Mouse (Mus musculus): ENCODE data around the gene Sgk2. TPM values are rescaled to one million over a fixed set of nuclear protein-coding genes. Genes with fewer than 3 reads are reported as not detected.

The Sgk2 gene
- polyA plus RNA-seq, 1 experiment from 2014 or later, result not detected

DNA sequence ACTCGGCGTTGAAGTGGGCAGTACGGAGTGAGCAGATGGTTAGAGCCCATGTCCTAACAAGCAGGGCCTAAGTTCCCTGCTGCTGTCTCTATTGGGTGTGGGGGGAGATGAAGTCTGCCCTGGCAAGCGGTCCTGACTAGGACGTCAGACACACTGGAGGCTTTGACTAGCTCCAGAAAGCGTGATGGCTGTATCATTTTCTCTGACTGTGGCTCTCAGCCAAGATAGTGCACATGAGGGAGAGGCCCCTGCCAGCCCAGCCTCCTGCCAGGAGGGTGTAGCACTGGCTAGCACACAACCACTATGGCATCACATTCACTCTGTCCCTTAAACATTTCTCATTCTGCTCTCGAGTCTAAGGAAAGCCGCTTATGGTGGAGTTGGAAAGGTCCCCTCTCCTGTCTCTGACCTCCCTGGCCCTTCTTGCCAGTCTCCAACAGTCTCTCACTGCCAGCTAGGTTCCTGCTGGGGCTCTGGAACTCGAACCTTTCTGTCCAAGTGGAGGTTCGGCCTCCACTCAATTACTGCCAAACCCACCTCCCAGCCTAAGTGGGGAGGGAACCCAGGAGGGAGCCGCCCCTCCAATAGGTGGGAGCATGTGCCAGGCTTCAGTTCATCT lies 11.9 kb upstream of the Sgk2 start:
- Histone ChIP-seq H3K9me3 (ENCODE audit: control insufficient read depth, low read length) (no peaks in the 10 kb centered on the region), H3K4me1 (replicated peaks; ENCODE audit: control insufficient read depth, insufficient read depth, low read length) (no peaks in the 10 kb centered on the region), H3K27ac (ENCODE audit: low read depth, low read length) (no peak overlapping the region), H3K4me2 (ENCODE audit: low read depth, low read length, severe bottlenecking) (no peak overlapping the region), H3K36me3 (ENCODE audit: control insufficient read depth, insufficient read depth, low read length) (no peaks in the 10 kb centered on the region), H3K4me3 (ENCODE audit: low read depth, low read length) (no peak overlapping the region), H3K9ac (ENCODE audit: low read length) (no peak overlapping the region), H3K27me3 (ENCODE audit: control insufficient read depth, insufficient read depth, low read length) (no peaks in the 10 kb centered on the region)
- DNase-seq (ENCODE audit: low spot score) (no peak), ATAC-seq (replicated peaks; ENCODE audit: low FRiP score) (no peak)
- WGBS, result 82% methylated on average over 11 of the region's 11 CpGs

DNA sequence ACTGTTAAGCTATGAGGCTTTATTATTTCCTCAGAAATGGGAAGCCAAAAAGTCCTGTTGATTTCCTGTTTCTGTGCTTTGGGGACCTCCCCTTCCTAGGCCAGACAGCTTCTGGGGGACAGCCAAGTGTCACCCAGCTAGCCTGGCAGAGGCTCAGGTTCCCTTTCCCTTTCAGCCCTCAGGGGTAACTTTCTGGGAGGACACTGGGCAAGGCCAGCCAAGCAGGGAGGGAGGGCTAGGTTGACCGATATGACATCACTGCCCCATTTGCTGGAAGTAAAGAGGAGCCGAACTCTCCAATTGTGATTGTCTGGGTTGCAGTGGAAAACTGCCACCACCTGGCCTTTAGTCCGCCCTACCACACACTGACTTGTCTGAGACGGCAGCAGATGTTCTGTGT lies 11.1 kb upstream of the Sgk2 start:
- WGBS, result 74% methylated on average over 4 of the region's 4 CpGs
- ATAC-seq (replicated peaks; ENCODE audit: low FRiP score) (no peak), DNase-seq (ENCODE audit: low spot score) (no peak)
- no peak overlapping the region for H3K9ac ChIP-seq (ENCODE audit: low read length)
- H3K27me3 ChIP-seq (ENCODE audit: control insufficient read depth, insufficient read depth, low read length), result no peaks in the 10 kb centered on the region
- no peak overlapping the region for H3K4me3 ChIP-seq (ENCODE audit: low read depth, low read length)
- H3K4me2 ChIP-seq (ENCODE audit: low read depth, low read length, severe bottlenecking), result no peak overlapping the region
- no peaks in the 10 kb centered on the region for H3K4me1 ChIP-seq (replicated peaks; ENCODE audit: control insufficient read depth, insufficient read depth, low read length)
- no peaks in the 10 kb centered on the region for H3K36me3 ChIP-seq (ENCODE audit: control insufficient read depth, insufficient read depth, low read length)
- H3K27ac ChIP-seq (ENCODE audit: low read depth, low read length), result no peak overlapping the region
- H3K9me3 ChIP-seq (ENCODE audit: control insufficient read depth, low read length), result no peaks in the 10 kb centered on the region

DNA sequence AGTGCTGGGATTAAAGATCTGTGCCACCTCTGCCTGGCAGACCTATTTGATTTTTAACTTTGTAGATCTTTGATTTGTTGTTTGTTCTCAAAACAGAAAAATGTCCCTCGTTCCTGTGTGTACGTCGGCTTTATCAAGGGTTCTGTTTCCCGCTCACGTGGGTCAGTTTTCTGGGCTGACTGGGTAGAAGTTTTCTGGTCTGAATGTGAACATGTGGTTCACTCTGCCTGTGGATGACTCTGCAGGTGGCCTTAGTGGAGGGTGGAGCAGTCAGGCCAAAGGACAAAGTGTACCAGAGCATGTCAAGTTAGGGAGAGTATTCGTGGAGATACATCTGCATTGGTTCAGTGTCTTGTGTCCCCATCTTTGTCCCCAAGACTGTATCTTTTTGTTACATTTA lies 2.7 kb upstream of the Sgk2 start:
- Histone ChIP-seq H3K36me3 (ENCODE audit: control insufficient read depth, insufficient read depth, low read length) (no peaks in the 10 kb centered on the region), H3K27me3 (ENCODE audit: control insufficient read depth, insufficient read depth, low read length) (no peaks in the 10 kb centered on the region), H3K9ac (ENCODE audit: low read length) (no peak overlapping the region), H3K4me2 (ENCODE audit: low read depth, low read length, severe bottlenecking) (no peak overlapping the region), H3K4me1 (replicated peaks; ENCODE audit: control insufficient read depth, insufficient read depth, low read length) (no peaks in the 10 kb centered on the region), H3K4me3 (ENCODE audit: low read depth, low read length) (no peak overlapping the region), H3K27ac (ENCODE audit: low read depth, low read length) (no peak overlapping the region), H3K9me3 (ENCODE audit: control insufficient read depth, low read length) (no peaks in the 10 kb centered on the region)
- no peak for DNase-seq (ENCODE audit: low spot score)
- no peak for ATAC-seq (replicated peaks; ENCODE audit: low FRiP score)
- 88% methylated on average over 6 of the region's 6 CpGs for WGBS

DNA sequence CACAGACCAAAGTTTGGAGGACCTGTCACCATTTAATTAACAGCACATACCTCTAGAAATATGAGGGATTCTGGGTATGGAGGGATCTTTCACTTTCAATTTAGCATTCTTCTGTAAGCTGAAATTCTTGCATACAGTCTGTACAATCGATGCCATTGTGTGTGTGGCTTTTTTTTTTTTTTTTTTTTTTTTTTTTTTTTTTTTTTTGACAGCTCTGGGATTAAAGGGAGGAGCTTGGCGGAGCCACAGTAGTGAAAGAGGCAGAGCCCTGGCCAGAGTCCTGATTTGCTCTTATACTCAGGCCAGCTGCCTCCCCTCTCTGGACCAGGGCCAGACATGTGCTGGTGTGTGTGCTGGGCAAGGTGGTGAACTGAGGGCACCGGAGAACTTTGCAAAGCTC lies 1.2 kb upstream of the Sgk2 start:
- no peak overlapping the region for H3K27ac ChIP-seq (ENCODE audit: low read depth, low read length)
- H3K36me3 ChIP-seq (ENCODE audit: control insufficient read depth, insufficient read depth, low read length), result no peaks in the 10 kb centered on the region
- ATAC-seq (replicated peaks; ENCODE audit: low FRiP score) (no peak), DNase-seq (ENCODE audit: low spot score) (no peak)
- no peak overlapping the region for H3K4me3 ChIP-seq (ENCODE audit: low read depth, low read length)
- H3K9me3 ChIP-seq (ENCODE audit: control insufficient read depth, low read length), result no peaks in the 10 kb centered on the region
- no peaks in the 10 kb centered on the region for H3K27me3 ChIP-seq (ENCODE audit: control insufficient read depth, insufficient read depth, low read length)
- no peaks in the 10 kb centered on the region for H3K4me1 ChIP-seq (replicated peaks; ENCODE audit: control insufficient read depth, insufficient read depth, low read length)
- H3K4me2 ChIP-seq (ENCODE audit: low read depth, low read length, severe bottlenecking), result no peak overlapping the region
- no peak overlapping the region for H3K9ac ChIP-seq (ENCODE audit: low read length)
- 59% methylated on average over 3 of the region's 3 CpGs for WGBS

DNA sequence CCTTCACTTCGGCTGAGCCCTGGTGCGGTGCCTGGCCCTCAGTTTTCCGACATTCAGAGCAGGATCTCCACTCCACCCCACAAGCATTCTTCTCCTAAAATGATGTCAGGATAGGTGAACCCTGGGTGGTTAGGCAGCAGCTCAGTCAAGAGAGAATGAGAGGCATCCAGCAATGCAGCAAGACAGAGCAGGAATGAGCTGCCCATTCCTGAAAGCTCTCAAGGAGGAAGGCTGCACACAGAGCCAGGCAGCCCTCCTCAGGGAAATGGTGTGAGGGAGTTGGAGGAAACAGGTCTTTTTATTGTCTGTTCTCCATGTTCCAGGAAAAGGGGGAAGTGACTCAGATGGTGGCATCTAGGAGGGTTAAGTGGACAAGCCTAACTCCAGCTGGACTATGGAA lies 366 bp upstream of the Sgk2 start:
- Histone ChIP-seq H3K4me1 (replicated peaks; ENCODE audit: control insufficient read depth, insufficient read depth, low read length) (no peaks in the 10 kb centered on the region), H3K36me3 (ENCODE audit: control insufficient read depth, insufficient read depth, low read length) (no peaks in the 10 kb centered on the region), H3K27me3 (ENCODE audit: control insufficient read depth, insufficient read depth, low read length) (no peaks in the 10 kb centered on the region), H3K4me2 (ENCODE audit: low read depth, low read length, severe bottlenecking) (no peak overlapping the region), H3K27ac (ENCODE audit: low read depth, low read length) (no peak overlapping the region), H3K4me3 (ENCODE audit: low read depth, low read length) (no peak overlapping the region), H3K9me3 (ENCODE audit: control insufficient read depth, low read length) (no peaks in the 10 kb centered on the region), H3K9ac (ENCODE audit: low read length) (no peak overlapping the region)
- DNase-seq (ENCODE audit: low spot score) (no peak), ATAC-seq (replicated peaks; ENCODE audit: low FRiP score) (no peak)
- WGBS, result 88% methylated on average over 3 of the region's 3 CpGs

DNA sequence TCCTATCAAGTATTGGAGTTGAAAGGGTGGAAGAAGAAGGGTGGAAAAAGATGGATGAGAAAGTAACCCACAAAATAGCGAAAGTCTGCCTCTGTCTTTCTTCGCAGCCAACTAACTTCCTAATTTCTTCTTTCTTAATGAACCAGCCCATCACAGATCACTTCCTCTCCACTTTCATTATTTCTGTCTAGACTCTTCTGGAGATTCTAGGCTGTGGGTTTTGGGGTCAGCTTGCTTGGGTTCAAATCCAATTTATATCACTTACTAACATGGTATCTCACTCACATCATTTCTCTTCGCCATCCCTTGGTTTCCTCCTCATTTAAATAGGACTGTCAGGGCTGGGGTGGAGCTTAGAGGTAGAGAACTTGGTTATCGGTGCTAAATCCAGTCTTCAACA lies 1.1 kb downstream of the Sgk2 start:
- H3K36me3 ChIP-seq (ENCODE audit: control insufficient read depth, insufficient read depth, low read length), result no peaks in the 10 kb centered on the region
- no peaks in the 10 kb centered on the region for H3K4me1 ChIP-seq (replicated peaks; ENCODE audit: control insufficient read depth, insufficient read depth, low read length)
- H3K9me3 ChIP-seq (ENCODE audit: control insufficient read depth, low read length), result no peaks in the 10 kb centered on the region
- WGBS, result 91% methylated on average over 4 of the region's 4 CpGs
- H3K9ac ChIP-seq (ENCODE audit: low read length), result no peak overlapping the region
- no peaks in the 10 kb centered on the region for H3K27me3 ChIP-seq (ENCODE audit: control insufficient read depth, insufficient read depth, low read length)
- H3K4me3 ChIP-seq (ENCODE audit: low read depth, low read length), result no peak overlapping the region
- ATAC-seq (replicated peaks; ENCODE audit: low FRiP score) (no peak), DNase-seq (ENCODE audit: low spot score) (no peak)
- no peak overlapping the region for H3K4me2 ChIP-seq (ENCODE audit: low read depth, low read length, severe bottlenecking)
- no peak overlapping the region for H3K27ac ChIP-seq (ENCODE audit: low read depth, low read length)

DNA sequence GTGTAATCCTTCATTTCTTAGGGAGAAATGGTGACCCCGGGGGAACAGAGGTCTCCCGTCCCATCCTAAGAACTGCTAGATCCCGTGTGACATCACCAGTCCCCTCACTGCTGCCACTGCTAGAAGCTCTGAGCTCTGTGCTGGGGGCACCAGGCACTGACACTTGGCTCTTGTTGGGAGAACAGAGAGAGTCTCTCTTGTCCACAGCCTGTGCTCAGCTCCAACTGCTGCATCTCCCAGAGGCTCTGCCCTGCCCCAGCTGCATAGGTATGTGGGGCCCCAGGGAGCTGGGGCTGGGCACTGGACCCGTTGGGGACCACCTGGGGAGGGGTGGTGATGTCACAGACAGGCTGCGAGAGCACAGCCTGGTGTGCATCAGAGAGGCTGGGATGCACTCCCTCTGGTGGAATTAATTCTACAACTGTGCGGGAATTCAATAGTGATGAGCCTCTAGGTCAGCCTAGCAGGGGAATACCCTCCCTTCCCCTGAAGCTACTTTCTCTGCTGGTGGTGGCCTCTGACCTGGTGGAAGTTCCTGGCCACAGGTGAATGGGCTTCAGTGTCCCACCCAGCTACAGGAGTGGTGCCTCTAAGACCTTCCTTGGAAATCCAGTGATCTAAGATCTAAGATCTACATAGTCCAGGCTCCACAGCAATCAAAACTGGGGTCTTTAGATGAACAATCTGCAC lies 4.4 kb downstream of the Sgk2 start:
- Histone ChIP-seq H3K9me3 (ENCODE audit: control insufficient read depth, low read length) (no peaks in the 10 kb centered on the region), H3K9ac (ENCODE audit: low read length) (no peak overlapping the region), H3K4me1 (replicated peaks; ENCODE audit: control insufficient read depth, insufficient read depth, low read length) (no peaks in the 10 kb centered on the region), H3K4me3 (ENCODE audit: low read depth, low read length) (no peak overlapping the region), H3K27me3 (ENCODE audit: control insufficient read depth, insufficient read depth, low read length) (no peaks in the 10 kb centered on the region), H3K27ac (ENCODE audit: low read depth, low read length) (no peak overlapping the region), H3K4me2 (ENCODE audit: low read depth, low read length, severe bottlenecking) (no peak overlapping the region), H3K36me3 (ENCODE audit: control insufficient read depth, insufficient read depth, low read length) (no peaks in the 10 kb centered on the region)
- DNase-seq (ENCODE audit: low spot score) (no peak), ATAC-seq (replicated peaks; ENCODE audit: low FRiP score) (no peak)
- 39% methylated on average over 6 of the region's 6 CpGs for WGBS

DNA sequence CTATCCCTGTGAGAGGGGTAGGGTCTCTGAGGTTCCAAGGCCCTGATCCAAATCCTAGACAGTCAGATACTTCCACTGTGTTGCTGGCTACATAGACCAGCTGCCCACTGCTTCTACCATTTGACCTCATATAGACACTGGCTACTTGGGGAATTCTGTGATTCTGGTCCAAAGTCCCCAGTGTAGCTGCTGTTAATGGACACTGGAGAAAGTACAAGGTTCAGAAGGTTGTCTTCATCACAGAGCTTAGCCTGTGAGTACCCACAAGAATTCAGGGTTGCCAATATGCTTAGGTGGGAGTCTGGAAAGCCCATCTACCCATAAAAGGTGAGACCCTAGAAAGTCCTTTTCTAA lies 4.9 kb downstream of the Sgk2 start:
- Histone ChIP-seq H3K4me3 (ENCODE audit: low read depth, low read length) (no peak overlapping the region), H3K9me3 (ENCODE audit: control insufficient read depth, low read length) (no peaks in the 10 kb centered on the region), H3K36me3 (ENCODE audit: control insufficient read depth, insufficient read depth, low read length) (no peaks in the 10 kb centered on the region), H3K4me1 (replicated peaks; ENCODE audit: control insufficient read depth, insufficient read depth, low read length) (no peaks in the 10 kb centered on the region), H3K27me3 (ENCODE audit: control insufficient read depth, insufficient read depth, low read length) (no peaks in the 10 kb centered on the region), H3K9ac (ENCODE audit: low read length) (no peak overlapping the region), H3K27ac (ENCODE audit: low read depth, low read length) (no peak overlapping the region), H3K4me2 (ENCODE audit: low read depth, low read length, severe bottlenecking) (no peak overlapping the region)
- DNase-seq (ENCODE audit: low spot score) (no peak), ATAC-seq (replicated peaks; ENCODE audit: low FRiP score) (no peak)

DNA sequence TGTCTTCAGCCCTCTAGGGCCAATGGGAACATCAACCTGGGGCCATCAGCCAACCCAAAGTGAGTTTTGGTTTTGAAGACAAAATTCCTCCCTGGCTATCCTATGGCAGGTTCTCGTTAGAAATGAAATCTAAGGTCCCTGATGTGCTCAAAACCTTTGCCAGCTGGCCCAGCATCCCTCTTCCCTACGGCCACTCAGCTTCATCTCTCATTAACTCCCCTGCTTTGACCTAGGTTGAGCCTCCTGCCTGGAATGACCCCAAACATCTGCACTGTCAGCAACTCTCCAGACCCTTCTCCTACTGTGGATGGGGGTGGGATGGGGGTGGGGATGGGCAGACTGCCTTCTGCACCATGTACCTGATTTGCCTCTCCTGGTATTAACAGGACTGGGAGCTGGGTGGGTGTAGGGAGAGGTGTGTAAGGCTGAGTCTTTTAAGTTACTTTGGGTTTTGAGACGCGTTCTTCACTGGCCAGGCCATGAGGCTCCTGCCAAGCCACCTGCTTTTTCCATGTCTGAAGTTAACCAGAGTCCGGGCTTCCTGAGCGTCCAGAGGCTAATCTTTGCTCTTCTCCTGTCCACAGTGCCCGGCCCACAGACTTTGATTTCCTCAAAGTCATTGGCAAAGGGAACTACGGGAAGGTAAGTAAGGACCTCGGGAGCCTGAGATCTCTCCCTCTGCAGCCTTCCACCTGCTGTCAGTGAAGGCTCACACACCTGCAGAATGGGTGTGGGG lies 6.9 kb downstream of the Sgk2 start:
- Histone ChIP-seq H3K9ac (ENCODE audit: low read length) (no peak overlapping the region), H3K4me3 (ENCODE audit: low read depth, low read length) (no peak overlapping the region), H3K36me3 (ENCODE audit: control insufficient read depth, insufficient read depth, low read length) (no peaks in the 10 kb centered on the region), H3K4me1 (replicated peaks; ENCODE audit: control insufficient read depth, insufficient read depth, low read length) (no peaks in the 10 kb centered on the region), H3K9me3 (ENCODE audit: control insufficient read depth, low read length) (no peaks in the 10 kb centered on the region), H3K27ac (ENCODE audit: low read depth, low read length) (no peak overlapping the region), H3K4me2 (ENCODE audit: low read depth, low read length, severe bottlenecking) (no peak overlapping the region), H3K27me3 (ENCODE audit: control insufficient read depth, insufficient read depth, low read length) (no peaks in the 10 kb centered on the region)
- DNase-seq (ENCODE audit: low spot score) (no peak), ATAC-seq (replicated peaks; ENCODE audit: low FRiP score) (no peak)
- 79% methylated on average over 9 of the region's 9 CpGs for WGBS

Data from forebrain, embryonic 11.5 days (tissue).